Mouse (Mus musculus) limb, embryonic 13.5 days (tissue): ENCODE measurements at regions not wholly inside any gene's neighbourhood (a gene's known extent, or its start where the extent isn't known, plus 50 kb on each side); places are given as distances from the start of the nearest gene placed in this dataset.
A peak's percentile ranks its signal among the peaks of the same experiment; 100 is the strongest.

ENCODE experiments used
- ATAC-seq: fragments of 200-750 bp; cut with Nextera tagmentation; 2 replicates; pipeline ENCODE4 v1.8.0; 2017; ENCODE audit warnings: low read depth, moderate number of reproducible peaks, moderate TSS enrichment; ENCODE audit not compliant: low FRiP score
- H3K27ac ChIP-seq: fragments of 300-500 bp; sonication (generic); 2 replicates; pipeline ENCODE4 v1.5.1; 2015; ENCODE audit warnings: inconsistent platforms, mild to moderate bottlenecking, moderate library complexity
- H3K27me3 ChIP-seq: fragments of 300-500 bp; sonication (generic); 2 replicates; pipeline ENCODE4 v1.6.1; 2015; ENCODE audit warnings: mild to moderate bottlenecking, inconsistent platforms
- H3K36me3 ChIP-seq: fragments of 300-500 bp; sonication (generic); 2 replicates; pipeline ENCODE4 v1.6.1; 2015; ENCODE audit warnings: inconsistent platforms, mild to moderate bottlenecking, moderate library complexity
- H3K4me1 ChIP-seq: fragments of 300-500 bp; sonication (generic); 2 replicates; pipeline ENCODE4 v1.6.1; 2015; ENCODE audit warnings: inconsistent platforms
- H3K4me2 ChIP-seq: fragments of 300-500 bp; sonication (generic); replicated peaks from 2 replicates; pipeline ENCODE4 v1.6.1; 2015; ENCODE audit warnings: inconsistent platforms, mild to moderate bottlenecking, moderate library complexity
- H3K4me3 ChIP-seq: fragments of 300-500 bp; sonication (generic); 2 replicates; pipeline ENCODE4 v1.5.1; 2015; ENCODE audit warnings: moderate library complexity, mild to moderate bottlenecking, inconsistent platforms
- H3K9ac ChIP-seq: fragments of 300-500 bp; sonication (generic); 2 replicates; pipeline ENCODE4 v1.6.1; 2015; ENCODE audit warnings: mild to moderate bottlenecking, inconsistent platforms
- H3K9me3 ChIP-seq: fragments of 300-500 bp; sonication (generic); 2 replicates; pipeline ENCODE4 v1.6.1; 2016; ENCODE audit warnings: inconsistent platforms
- WGBS: fragments of 180-500 bp; shearing (Covaris S2); methylation state at CpG from one replicate; pipeline ENCODE4 v1.1.7; 2015; 5-methylcytosine and 5-hydroxymethylcytosine counted together

DNA sequence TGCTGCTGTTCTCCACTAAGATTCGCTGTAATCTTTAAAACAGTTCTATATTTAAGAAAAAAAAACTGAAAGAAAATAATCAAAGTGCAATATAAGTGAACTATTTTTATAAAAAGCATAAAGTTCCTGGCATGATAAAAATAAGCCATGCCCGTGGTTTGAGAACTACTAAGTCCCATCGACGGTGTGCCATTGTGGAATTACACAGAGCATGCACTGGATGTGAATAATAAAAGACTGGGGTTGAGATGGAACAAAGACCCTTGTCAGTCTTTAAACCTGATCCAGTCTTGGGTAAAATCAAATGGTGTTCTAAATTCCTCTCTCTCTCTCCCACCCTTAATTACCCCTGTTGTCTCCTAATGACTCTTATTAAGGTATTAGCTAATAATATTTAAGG, 137.7 kb upstream of the Gpc5 start:
- H3K36me3 ChIP-seq, result no peaks in the 10 kb centered on the region
- no peak overlapping the region for H3K9ac ChIP-seq
- H3K9me3 ChIP-seq, result no peaks in the 10 kb centered on the region
- no peak overlapping the region for H3K4me2 ChIP-seq
- WGBS, result 68% methylated on average over 4 of the region's 4 CpGs
- no peak overlapping the region for H3K4me3 ChIP-seq
- ATAC-seq, result no peak
- peaks cover 18% of the 10 kb centered on the region for H3K4me1 ChIP-seq
- no peak overlapping the region for H3K27ac ChIP-seq
- no peaks in the 10 kb centered on the region for H3K27me3 ChIP-seq

DNA sequence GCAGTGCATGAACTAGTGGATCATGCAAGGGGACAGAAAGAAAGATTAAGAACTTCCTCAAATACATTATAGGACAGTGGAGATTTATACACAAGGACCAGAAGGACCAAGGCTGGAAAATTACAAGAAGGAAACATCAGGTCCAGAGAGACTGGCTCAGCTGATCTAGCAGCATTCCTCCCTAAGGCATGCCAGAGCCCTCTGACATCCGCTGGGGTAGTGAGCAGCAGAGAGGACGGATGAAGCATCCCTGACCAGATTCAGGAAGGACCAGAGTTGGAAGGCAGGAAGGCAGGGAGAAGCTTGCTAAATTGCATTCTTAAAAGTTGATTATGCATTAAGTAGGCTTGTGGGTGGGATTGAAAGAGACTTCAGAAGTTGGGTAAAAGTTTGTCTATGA, 136.4 kb upstream of the Gpc5 start:
- Histone ChIP-seq H3K4me2 (no peak overlapping the region), H3K36me3 (no peaks in the 10 kb centered on the region), H3K9me3 (no peaks in the 10 kb centered on the region), H3K4me3 (no peak overlapping the region), H3K27ac (no peak overlapping the region), H3K27me3 (no peaks in the 10 kb centered on the region), H3K4me1 (peaks cover 18% of the 10 kb centered on the region), H3K9ac (no peak overlapping the region)
- 29% methylated on average over 2 of the region's 2 CpGs for WGBS
- ATAC-seq, result no peak

DNA sequence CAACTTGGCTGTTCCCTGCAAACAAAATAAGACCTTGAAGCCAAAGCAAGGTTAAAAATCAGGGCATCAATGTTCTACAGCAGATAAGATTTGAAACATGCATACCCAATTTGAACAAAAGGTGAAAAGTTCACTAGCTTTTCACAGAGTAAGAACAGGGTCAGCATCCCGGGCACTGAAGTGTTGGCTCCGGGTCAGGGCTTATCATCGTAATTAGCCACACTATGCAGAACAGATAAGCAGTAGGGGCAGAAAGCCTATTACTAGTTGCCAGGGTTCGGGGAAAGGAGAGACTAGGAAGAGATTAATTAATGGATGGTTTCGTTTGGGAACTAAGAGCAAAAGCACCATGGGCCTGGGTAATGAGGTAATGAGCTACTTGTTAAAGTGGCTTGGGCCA, 131.7 kb upstream of the Gpc5 start:
- Histone ChIP-seq H3K4me1 (no peaks in the 10 kb centered on the region), H3K27me3 (no peaks in the 10 kb centered on the region), H3K27ac (no peak overlapping the region), H3K9ac (no peak overlapping the region), H3K36me3 (no peaks in the 10 kb centered on the region), H3K4me2 (no peak overlapping the region), H3K9me3 (no peaks in the 10 kb centered on the region), H3K4me3 (no peak overlapping the region)
- WGBS, result 27% methylated on average over 5 of the region's 5 CpGs
- no peak for ATAC-seq

DNA sequence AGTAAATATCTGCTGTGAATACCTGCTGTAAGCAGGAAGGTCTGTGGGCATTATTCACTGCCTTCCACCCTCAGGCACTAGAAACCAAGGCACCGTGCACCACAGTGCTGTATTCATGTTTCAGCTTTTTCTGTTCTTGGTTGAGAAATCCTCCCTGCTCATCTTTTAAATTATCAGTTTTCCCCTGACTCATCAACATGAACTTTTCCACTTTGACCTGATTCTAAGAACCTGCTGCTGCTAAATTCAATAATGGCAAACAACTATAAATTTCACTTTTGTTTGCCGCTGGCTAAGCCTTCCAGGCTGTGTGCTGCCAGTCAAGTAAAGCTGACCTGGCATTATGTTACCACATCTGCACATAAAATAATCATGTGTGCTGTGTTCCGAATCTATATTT, 126.1 kb upstream of the Gpc5 start:
- no peak for ATAC-seq
- Histone ChIP-seq H3K27me3 (no peaks in the 10 kb centered on the region), H3K4me3 (no peak overlapping the region), H3K9me3 (no peaks in the 10 kb centered on the region), H3K36me3 (no peaks in the 10 kb centered on the region), H3K4me2 (no peak overlapping the region), H3K9ac (no peak overlapping the region), H3K27ac (no peak overlapping the region), H3K4me1 (no peaks in the 10 kb centered on the region)
- WGBS, result 72% methylated on average over 3 of the region's 3 CpGs

DNA sequence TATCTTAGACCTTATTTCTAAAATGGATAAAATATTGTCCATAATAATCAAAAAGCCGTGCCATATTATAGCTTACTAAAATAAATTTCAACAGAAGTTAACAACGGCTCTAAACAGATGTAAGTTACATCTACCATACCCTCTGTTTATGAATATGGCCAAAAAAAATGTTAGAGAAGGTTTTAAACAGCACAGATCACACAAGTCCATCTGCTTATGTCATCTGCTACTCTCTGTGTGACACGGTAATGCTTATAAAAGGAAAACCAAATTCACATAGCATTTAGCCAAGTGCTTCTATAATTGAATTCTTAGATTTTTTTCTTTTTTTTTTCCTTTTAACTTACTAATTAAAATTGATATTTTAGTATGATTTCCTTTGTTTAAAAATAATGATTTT, 123.0 kb upstream of the Gpc5 start:
- H3K4me3 ChIP-seq, result no peak overlapping the region
- ATAC-seq, result no peak
- 86% methylated on average over 3 of the region's 3 CpGs for WGBS

DNA sequence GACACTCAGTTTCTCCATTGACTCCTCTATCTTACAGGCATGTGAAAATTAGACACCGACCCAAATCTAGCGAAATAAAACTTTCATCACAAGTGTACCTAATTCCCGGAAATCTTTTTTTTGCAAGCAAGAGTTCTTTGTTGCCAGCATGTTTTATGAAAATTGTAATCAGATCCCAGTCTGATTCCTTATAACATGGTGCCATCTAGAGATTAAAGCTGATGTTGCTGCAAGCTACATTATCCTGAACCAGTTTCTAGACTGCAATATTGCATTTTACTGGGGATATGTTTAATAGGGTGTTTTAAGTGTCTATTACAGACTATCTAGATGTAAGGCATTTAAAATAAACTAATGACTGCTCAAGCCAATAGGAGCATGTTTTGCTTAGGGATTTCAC, 110.9 kb upstream of the Gpc5 start:
- H3K9me3 ChIP-seq, result no peaks in the 10 kb centered on the region
- H3K27me3 ChIP-seq, result no peaks in the 10 kb centered on the region
- H3K36me3 ChIP-seq, result no peaks in the 10 kb centered on the region
- no peak overlapping the region for H3K4me3 ChIP-seq
- H3K9ac ChIP-seq, result no peak overlapping the region
- 75% methylated on average over 3 of the region's 3 CpGs for WGBS
- H3K27ac ChIP-seq, result no peak overlapping the region
- H3K4me1 ChIP-seq, result no peaks in the 10 kb centered on the region
- ATAC-seq, result no peak
- H3K4me2 ChIP-seq, result no peak overlapping the region

More for the DNA sequence above, 123.0 kb upstream of the Gpc5 start:
- Histone ChIP-seq H3K27me3 (no peaks in the 10 kb centered on the region), H3K9ac (no peak overlapping the region), H3K36me3 (no peaks in the 10 kb centered on the region), H3K27ac (no peak overlapping the region), H3K9me3 (no peaks in the 10 kb centered on the region), H3K4me1 (no peaks in the 10 kb centered on the region), H3K4me2 (no peak overlapping the region)

DNA sequence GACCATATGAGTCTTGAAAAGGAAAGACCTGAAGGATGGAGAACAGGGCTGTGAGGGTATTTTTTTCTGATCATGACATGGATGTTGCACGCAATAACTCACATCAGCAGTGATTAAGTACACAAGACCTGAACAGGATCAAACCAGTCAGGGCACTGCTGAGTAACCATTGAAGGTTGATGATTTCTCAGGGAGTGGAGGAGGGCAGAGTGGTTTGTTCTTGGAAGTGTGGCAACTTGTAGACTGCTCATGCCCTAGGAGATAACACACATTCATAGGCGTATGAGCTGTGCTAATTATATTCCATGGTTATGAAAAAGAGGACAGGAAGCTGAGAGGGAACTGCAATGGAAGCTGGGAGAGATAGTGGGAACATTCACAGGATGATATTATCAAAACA, 88.8 kb upstream of the Gpc5 start:
- H3K9me3 ChIP-seq, result no peaks in the 10 kb centered on the region
- H3K27ac ChIP-seq, result no peak overlapping the region
- ATAC-seq, result no peak
- H3K4me3 ChIP-seq, result no peak overlapping the region
- no peak overlapping the region for H3K4me2 ChIP-seq
- H3K27me3 ChIP-seq, result no peaks in the 10 kb centered on the region
- 95% methylated on average over 2 of the region's 2 CpGs for WGBS
- no peaks in the 10 kb centered on the region for H3K4me1 ChIP-seq
- no peak overlapping the region for H3K9ac ChIP-seq
- H3K36me3 ChIP-seq, result no peaks in the 10 kb centered on the region

DNA sequence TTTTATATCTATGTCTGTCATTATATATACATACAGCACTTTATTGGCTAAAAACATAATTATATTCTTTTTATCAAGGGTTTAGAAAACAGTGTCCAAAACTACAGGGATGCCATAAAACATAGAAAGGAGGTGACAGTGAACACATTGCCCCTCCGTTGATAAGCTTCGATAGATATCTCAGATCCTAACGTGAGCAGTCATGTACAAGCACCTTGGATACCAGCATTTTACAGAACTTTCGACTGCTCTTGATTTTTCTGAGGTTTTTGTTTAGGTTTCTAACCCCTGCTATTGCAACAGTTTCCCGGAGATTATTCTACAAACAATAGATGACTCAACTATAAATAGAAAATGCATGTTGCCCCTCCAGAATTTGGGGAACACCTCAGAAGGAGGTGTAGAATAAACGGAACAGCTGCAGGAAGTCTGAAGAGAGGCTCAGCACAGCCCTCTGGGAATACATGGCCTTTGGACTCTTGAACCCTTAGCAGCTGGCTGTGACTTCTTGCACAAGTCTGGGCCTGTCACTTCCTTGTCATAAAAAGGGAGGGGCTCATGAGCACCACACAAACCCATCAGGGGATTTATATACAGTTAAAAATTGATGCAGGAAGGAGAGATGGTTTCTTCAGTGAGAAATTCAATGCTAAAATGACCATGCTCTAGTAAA, 87.1 kb upstream of the Gpc5 start:
- Histone ChIP-seq H3K36me3 (no peaks in the 10 kb centered on the region), H3K9me3 (no peaks in the 10 kb centered on the region), H3K4me1 (no peaks in the 10 kb centered on the region), H3K4me2 (no peak overlapping the region), H3K9ac (no peak overlapping the region), H3K27ac (no peak overlapping the region), H3K27me3 (no peaks in the 10 kb centered on the region), H3K4me3 (no peak overlapping the region)
- peak; percentile 51; the same call in 1 of the 2 replicates for ATAC-seq
- 70% methylated on average over 6 of the region's 6 CpGs for WGBS

DNA sequence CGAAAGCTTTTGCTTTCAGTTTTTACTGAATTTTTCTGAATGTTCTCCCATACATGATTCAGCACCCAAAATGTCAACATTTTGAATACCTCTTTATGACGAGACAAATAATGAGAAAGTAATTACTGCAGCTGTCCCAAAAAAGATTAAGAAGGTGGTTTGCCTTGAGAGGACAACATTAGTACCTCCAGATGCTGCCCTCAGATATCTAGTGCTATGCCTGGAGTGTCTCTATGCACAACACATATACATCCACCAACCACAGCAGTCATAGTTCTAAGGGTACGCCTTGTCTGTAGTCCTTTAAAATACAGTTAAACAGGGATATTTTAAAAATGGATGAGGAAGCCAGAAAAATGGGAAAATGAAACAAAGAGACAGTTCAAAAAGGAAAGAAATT, 81.1 kb upstream of the Gpc5 start:
- H3K9me3 ChIP-seq, result no peaks in the 10 kb centered on the region
- WGBS, result 78% methylated on average over 3 of the region's 3 CpGs
- H3K27ac ChIP-seq, result no peak overlapping the region
- no peak overlapping the region for H3K4me2 ChIP-seq
- no peak overlapping the region for H3K9ac ChIP-seq
- H3K36me3 ChIP-seq, result no peaks in the 10 kb centered on the region
- no peak overlapping the region for H3K4me3 ChIP-seq
- ATAC-seq, result no peak
- no peaks in the 10 kb centered on the region for H3K4me1 ChIP-seq
- H3K27me3 ChIP-seq, result no peaks in the 10 kb centered on the region

DNA sequence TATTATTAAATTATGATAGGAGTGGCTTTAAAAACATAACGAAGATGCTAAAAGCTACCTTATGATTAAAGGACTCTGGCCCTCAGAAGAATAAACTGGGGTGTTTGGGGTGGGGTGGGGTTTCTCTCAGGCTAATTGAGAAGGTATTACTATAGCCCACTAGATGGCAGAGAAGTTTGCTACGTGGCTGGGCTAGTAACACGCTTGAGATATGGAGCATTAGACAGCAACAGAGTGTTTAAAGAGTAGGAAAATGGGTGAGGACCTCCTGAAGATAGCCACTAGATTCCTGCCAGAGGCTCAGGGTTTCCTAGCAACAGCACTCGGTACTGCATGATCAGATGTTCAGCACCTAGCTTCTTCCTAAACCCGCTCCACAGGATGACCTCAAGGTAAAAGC, 76.7 kb upstream of the Gpc5 start:
- H3K9ac ChIP-seq, result no peak overlapping the region
- no peaks in the 10 kb centered on the region for H3K9me3 ChIP-seq
- 48% methylated on average over 5 of the region's 5 CpGs for WGBS
- no peak overlapping the region for H3K27ac ChIP-seq
- no peaks in the 10 kb centered on the region for H3K36me3 ChIP-seq
- no peak overlapping the region for H3K4me3 ChIP-seq
- H3K27me3 ChIP-seq, result no peaks in the 10 kb centered on the region
- no peak for ATAC-seq
- peaks cover 4% of the 10 kb centered on the region; the same call in 1 of the 2 replicates for H3K4me1 ChIP-seq
- H3K4me2 ChIP-seq, result no peak overlapping the region

DNA sequence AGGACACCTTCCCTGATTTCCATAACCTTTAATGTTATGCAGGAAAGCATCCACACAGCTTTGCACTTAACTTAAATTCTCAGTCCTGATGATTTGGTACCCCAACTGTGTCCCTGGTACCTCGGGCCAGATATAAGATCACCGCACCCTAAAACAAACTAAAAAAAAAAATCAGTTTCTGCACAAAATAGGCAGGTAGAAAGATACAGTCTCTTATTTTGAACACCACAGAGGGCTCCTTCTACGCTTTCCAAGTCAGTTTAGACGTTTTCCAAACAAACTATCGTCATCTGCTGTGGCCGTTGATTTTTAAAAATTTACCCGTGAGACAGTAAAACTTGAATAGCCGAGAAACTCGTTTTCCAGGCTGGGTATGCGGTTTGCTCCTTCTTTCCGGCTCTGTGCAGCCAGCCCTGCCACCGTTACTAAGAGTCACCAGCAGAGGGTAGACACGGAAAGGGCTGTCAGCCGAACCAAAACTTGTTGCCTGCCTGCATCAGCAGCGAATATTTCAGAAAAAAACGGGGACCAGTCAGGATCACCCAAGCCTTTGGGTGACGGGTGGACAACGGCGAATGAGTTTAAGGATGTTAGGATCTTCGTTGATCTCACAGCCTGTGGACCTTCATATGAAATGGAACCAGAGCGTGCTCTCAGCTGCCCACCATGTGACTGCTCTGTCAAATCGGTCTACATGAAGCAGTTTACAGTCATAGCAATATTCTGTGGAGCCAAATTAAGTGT, 74.4 kb upstream of the Gpc5 start:
- Histone ChIP-seq H3K36me3 (no peaks in the 10 kb centered on the region), H3K9ac (0 out of 2 replicates have a peak overlapping the region, but pooled peaks have one; percentile 53), H3K9me3 (no peaks in the 10 kb centered on the region), H3K4me3 (peak overlapping the region; percentile 39), H3K27me3 (no peaks in the 10 kb centered on the region), H3K4me2 (peak overlapping the region; percentile 64), H3K27ac (no peak overlapping the region), H3K4me1 (peaks cover 4% of the 10 kb centered on the region; the same call in 1 of the 2 replicates)
- 18% methylated on average over 22 of the region's 22 CpGs for WGBS
- ATAC-seq, result peak; percentile 90

DNA sequence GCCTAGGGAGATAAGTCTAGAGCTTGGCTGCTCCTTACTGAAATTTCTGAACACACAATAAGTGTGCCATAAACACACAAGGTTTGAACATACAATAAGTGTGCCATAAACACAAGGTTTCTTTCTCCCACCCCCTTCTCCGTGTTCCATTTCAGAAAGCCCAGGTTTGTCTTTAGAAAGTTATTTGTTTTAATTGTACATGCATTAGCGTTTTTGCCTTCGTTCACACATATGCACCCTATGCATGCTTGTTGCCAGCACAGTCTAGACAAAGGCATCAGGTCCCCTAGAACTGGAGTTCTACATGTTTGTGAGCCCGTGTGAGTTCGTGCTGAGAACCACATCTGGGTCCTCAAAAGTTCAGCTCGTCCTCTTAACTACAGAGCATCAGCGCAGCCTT, 64.0 kb upstream of the Gpc5 start:
- Histone ChIP-seq H3K4me3 (no peak overlapping the region), H3K27me3 (no peaks in the 10 kb centered on the region), H3K4me1 (no peaks in the 10 kb centered on the region), H3K36me3 (no peaks in the 10 kb centered on the region), H3K9me3 (no peaks in the 10 kb centered on the region), H3K9ac (no peak overlapping the region), H3K27ac (no peak overlapping the region), H3K4me2 (no peak overlapping the region)
- WGBS, result 84% methylated on average over 7 of the region's 7 CpGs
- ATAC-seq, result no peak

DNA sequence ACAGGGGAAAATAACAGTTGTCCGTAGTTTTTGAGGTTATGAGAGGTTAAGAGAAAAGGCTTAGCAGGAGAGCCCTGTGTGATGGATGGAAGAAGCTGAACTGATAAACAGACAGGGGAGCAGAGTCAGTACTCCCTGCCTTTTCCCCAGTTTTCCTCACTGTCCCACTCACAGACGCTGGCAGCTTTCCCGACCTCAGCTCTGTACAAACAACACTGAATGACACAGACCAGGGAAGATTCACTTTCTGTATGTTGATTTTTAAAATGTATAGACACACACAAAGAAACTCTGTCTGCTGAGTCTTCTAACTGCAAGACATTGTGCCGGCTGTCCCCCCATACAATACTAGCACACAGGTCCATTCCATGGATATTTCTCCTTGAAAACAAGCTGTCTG, 60.3 kb upstream of the Gpc5 start:
- H3K27me3 ChIP-seq, result peaks cover 2% of the 10 kb centered on the region; the same call in 1 of the 2 replicates
- no peaks in the 10 kb centered on the region for H3K4me1 ChIP-seq
- no peak overlapping the region for H3K4me2 ChIP-seq
- no peak overlapping the region for H3K27ac ChIP-seq
- no peak overlapping the region for H3K9ac ChIP-seq
- ATAC-seq, result no peak
- WGBS, result 72% methylated on average over 4 of the region's 4 CpGs
- H3K9me3 ChIP-seq, result no peaks in the 10 kb centered on the region
- no peak overlapping the region for H3K4me3 ChIP-seq
- no peaks in the 10 kb centered on the region for H3K36me3 ChIP-seq
